Mouse (Mus musculus) forebrain, embryonic 15.5 days (tissue): ENCODE data around the gene AC124502.3. TPM values are rescaled to one million over a fixed set of nuclear protein-coding genes. Genes with fewer than 3 reads are reported as not detected.
"Not testable (repeated sequence)": the region's sequence is repeated elsewhere in the genome, so short reads cannot be mapped to it uniquely, and the experiment has no call there.

Source experiments
- ATAC-seq: fragments of 200-750 bp; cut with Nextera tagmentation; replicated peaks from 2 replicates; pipeline ENCODE4 v1.8.0; 2017; ENCODE audit warnings: mild to moderate bottlenecking, moderate TSS enrichment, moderate library complexity
- H3K27ac ChIP-seq: fragments of 300-500 bp; sonication (generic); replicated peaks from 2 replicates; pipeline ENCODE4 v1.5.1; 2015; ENCODE audit warnings: mild to moderate bottlenecking, inconsistent platforms
- H3K27me3 ChIP-seq: fragments of 300-500 bp; sonication (generic); 2 replicates; pipeline ENCODE4 v1.6.1; 2015; ENCODE audit warnings: inconsistent platforms
- H3K36me3 ChIP-seq: fragments of 300-500 bp; sonication (generic); 2 replicates; pipeline ENCODE4 v1.6.1; 2015; ENCODE audit warnings: mild to moderate bottlenecking, inconsistent platforms
- H3K4me1 ChIP-seq: fragments of 300-500 bp; sonication (generic); 2 replicates; pipeline ENCODE4 v1.6.1; 2015; ENCODE audit warnings: inconsistent platforms
- H3K4me2 ChIP-seq: fragments of 300-500 bp; sonication (generic); replicated peaks from 2 replicates; pipeline ENCODE4 v1.6.1; 2015; ENCODE audit warnings: mild to moderate bottlenecking, inconsistent platforms
- H3K4me3 ChIP-seq: fragments of 300-500 bp; sonication (generic); 2 replicates; pipeline ENCODE4 v1.5.1; 2015; ENCODE audit warnings: mild to moderate bottlenecking, inconsistent platforms
- H3K9ac ChIP-seq: fragments of 300-500 bp; sonication (generic); replicated peaks from 2 replicates; pipeline ENCODE4 v1.6.1; 2015; ENCODE audit warnings: mild to moderate bottlenecking, inconsistent platforms
- H3K9me3 ChIP-seq: fragments of 300-500 bp; sonication (generic); 2 replicates; pipeline ENCODE4 v1.6.1; 2016; ENCODE audit warnings: inconsistent platforms
- WGBS: fragments of 180-500 bp; shearing (Covaris S2); methylation state at CpG from one replicate; pipeline ENCODE4 v1.1.7; 2015; ENCODE audit warnings: mixed read lengths; 5-methylcytosine and 5-hydroxymethylcytosine counted together
- polyA plus RNA-seq: library from polyadenylated mRNA; unstranded; fragments of >200 nt; fragmentation: Nextera tagmentation; extraction: Ambion mirVana; gene quantifications from 2 replicates; pipeline ENCODE4 v1.2.1, GENCODE M21; 2015

AC124502.3 gene
- polyA plus RNA-seq: 3.3 and 4.0 TPM in 2 replicates

GRCm38 (mm10) chr19:5038709-5039156 is at the start of gene AC124502.3, which contains the start of gene B4gat1:
TSS of gene AC124502.3 (plus strand) at chr19:5038891.
TSS of gene B4gat1 (plus strand) at chr19:5038826.
- H3K9ac ChIP-seq: peak within 1 kb of the TSS; percentile 97
- peak within 1 kb of the TSS; percentile 88 for H3K27ac ChIP-seq

GRCm38 (mm10) chr19:4989013-4989412 is 49.7 kb upstream of the AC124502.3 start:
- Histone ChIP-seq H3K4me3 (peak overlapping the region; percentile 49), H3K4me1 (peaks cover 37% of the 10 kb centered on the region), H3K4me2 (peak overlapping the region; percentile 77), H3K36me3 (no peaks in the 10 kb centered on the region), H3K27me3 (peaks cover 49% of the 10 kb centered on the region), H3K27ac (peak overlapping the region; percentile 57; the same call in 1 of the 2 replicates), H3K9me3 (no peaks in the 10 kb centered on the region), H3K9ac (peak overlapping the region; percentile 51)
- ATAC-seq: no peak
- 6% methylated on average over 13 of the region's 13 CpGs for WGBS

More at GRCm38 (mm10) chr19:5038709-5039156, at the start of gene AC124502.3, which contains the start of gene B4gat1:
- Histone ChIP-seq H3K36me3 (peaks cover 5% of the 10 kb centered on the region), H3K27me3 (no peaks in the 10 kb centered on the region), H3K4me2 (peak within 1 kb of the TSS; percentile 97), H3K4me3 (peak within 1 kb of the TSS; percentile 74), H3K9me3 (no peaks in the 10 kb centered on the region), H3K4me1 (peaks cover 42% of the 10 kb centered on the region)
- peak; percentile 94 for ATAC-seq
- under 1% methylated on average over 44 of the region's 44 CpGs for WGBS

- Histone ChIP-seq H3K9ac (peak overlapping the region; percentile 51), H3K9me3 (no peaks in the 10 kb centered on the region), H3K36me3 (no peaks in the 10 kb centered on the region), H3K4me2 (peak overlapping the region; percentile 77), H3K27me3 (peaks cover 43% of the 10 kb centered on the region), H3K4me3 (peak overlapping the region; percentile 49), H3K4me1 (peaks cover 44% of the 10 kb centered on the region), H3K27ac (peak overlapping the region; percentile 57)
- ATAC-seq: peak; percentile 79
- WGBS: 12% methylated on average over 42 of the region's 47 CpGs
Measured at GRCm38 (mm10) chr19:4989434-4990255, 49.0 kb upstream of the AC124502.3 start.

GRCm38 (mm10) chr19:4990256-4990625 is 48.5 kb upstream of the AC124502.3 start, which contains the start of gene Npas4:
TSS of gene Npas4 (minus strand) at chr19:4990316.
- Histone ChIP-seq H3K4me2 (peak within 1 kb of the TSS; percentile 77), H3K27ac (peak within 1 kb of the TSS; percentile 57), H3K36me3 (no peaks in the 10 kb centered on the region), H3K9me3 (no peaks in the 10 kb centered on the region), H3K4me1 (peaks cover 44% of the 10 kb centered on the region), H3K27me3 (peaks cover 43% of the 10 kb centered on the region), H3K9ac (peak within 1 kb of the TSS; percentile 51), H3K4me3 (peak within 1 kb of the TSS; percentile 49)
- 9% methylated on average over 4 of the region's 4 CpGs for WGBS
- peak; percentile 9; the same call in 1 of the 2 replicates for ATAC-seq

- H3K27ac ChIP-seq: peak overlapping the region; percentile 57
- peaks cover 44% of the 10 kb centered on the region for H3K4me1 ChIP-seq
- no peaks in the 10 kb centered on the region for H3K36me3 ChIP-seq
- H3K9me3 ChIP-seq: no peaks in the 10 kb centered on the region
- WGBS: 1% methylated on average over 20 of the region's 22 CpGs
- 0 out of 2 replicates have a peak overlapping the region, but pooled peaks have one; percentile 4 for H3K9ac ChIP-seq
- H3K27me3 ChIP-seq: peaks cover 43% of the 10 kb centered on the region
- H3K4me2 ChIP-seq: peak overlapping the region; percentile 77
- peak overlapping the region; percentile 49 for H3K4me3 ChIP-seq
- peak; percentile 39 for ATAC-seq
Measured at GRCm38 (mm10) chr19:4990716-4991115, 48.0 kb upstream of the AC124502.3 start.

GRCm38 (mm10) chr19:4992371-4992770 is 46.3 kb upstream of the AC124502.3 start:
- H3K36me3 ChIP-seq: no peaks in the 10 kb centered on the region
- H3K27me3 ChIP-seq: peaks cover 34% of the 10 kb centered on the region
- ATAC-seq: no peak
- H3K4me3 ChIP-seq: no peak overlapping the region
- H3K9me3 ChIP-seq: no peaks in the 10 kb centered on the region
- H3K27ac ChIP-seq: no peak overlapping the region
- no peak overlapping the region for H3K9ac ChIP-seq
- H3K4me1 ChIP-seq: peaks cover 44% of the 10 kb centered on the region
- 21% methylated on average over 8 of the region's 8 CpGs for WGBS
- no peak overlapping the region for H3K4me2 ChIP-seq

- no peak for ATAC-seq
- WGBS: 3% methylated on average over 9 of the region's 9 CpGs
- Histone ChIP-seq H3K27ac (no peak overlapping the region), H3K36me3 (no peaks in the 10 kb centered on the region), H3K9ac (no peak overlapping the region), H3K4me3 (no peak overlapping the region), H3K27me3 (peaks cover 29% of the 10 kb centered on the region), H3K4me2 (0 out of 2 replicates have a peak overlapping the region, but pooled peaks have one; percentile 15), H3K4me1 (peaks cover 44% of the 10 kb centered on the region), H3K9me3 (no peaks in the 10 kb centered on the region)
Measured at GRCm38 (mm10) chr19:4992904-4993303, 45.8 kb upstream of the AC124502.3 start.

- Histone ChIP-seq H3K27ac (peak overlapping the region; percentile 68), H3K4me1 (peaks cover 38% of the 10 kb centered on the region), H3K9me3 (no peaks in the 10 kb centered on the region), H3K4me2 (no peak overlapping the region), H3K9ac (no peak overlapping the region), H3K4me3 (no peak overlapping the region), H3K36me3 (no peaks in the 10 kb centered on the region), H3K27me3 (peaks cover 19% of the 10 kb centered on the region)
- 46% methylated on average over 5 of the region's 5 CpGs for WGBS
- ATAC-seq: 0 out of 2 replicates have a peak, but pooled peaks have one; percentile 30
Measured at GRCm38 (mm10) chr19:4994043-4994442, 44.6 kb upstream of the AC124502.3 start.

- H3K27me3 ChIP-seq: no peaks in the 10 kb centered on the region; the same call in none of the 2 replicates
- 65% methylated on average over 6 of the region's 6 CpGs for WGBS
- no peak overlapping the region for H3K4me3 ChIP-seq
- no peaks in the 10 kb centered on the region for H3K9me3 ChIP-seq
- H3K4me1 ChIP-seq: peaks cover 14% of the 10 kb centered on the region
- no peak for ATAC-seq
- H3K27ac ChIP-seq: no peak overlapping the region
- H3K4me2 ChIP-seq: no peak overlapping the region
- no peaks in the 10 kb centered on the region for H3K36me3 ChIP-seq
- no peak overlapping the region for H3K9ac ChIP-seq
Measured at GRCm38 (mm10) chr19:4999445-5000140, 39.1 kb upstream of the AC124502.3 start.

- under 1% methylated on average over 39 of the region's 39 CpGs for WGBS
- Histone ChIP-seq H3K9ac (peak overlapping the region; percentile 48), H3K27ac (peak overlapping the region; percentile 95)
Measured at GRCm38 (mm10) chr19:5001666-5002406, 36.9 kb upstream of the AC124502.3 start.

GRCm38 (mm10) chr19:5003644-5004043 is 35.0 kb upstream of the AC124502.3 start:
- H3K27ac ChIP-seq, H3K4me2 ChIP-seq, H3K27me3 ChIP-seq, H3K9ac ChIP-seq, H3K36me3 ChIP-seq, H3K9me3 ChIP-seq, ATAC-seq, H3K4me3 ChIP-seq: not testable (repeated sequence)
- WGBS: 63% methylated on average over 2 of the region's 2 CpGs
- H3K4me1 ChIP-seq: peaks cover 13% of the 10 kb centered on the region

More at GRCm38 (mm10) chr19:5001666-5002406, 36.9 kb upstream of the AC124502.3 start:
- Histone ChIP-seq H3K27me3 (no peaks in the 10 kb centered on the region; the same call in 1 of the 2 replicates), H3K4me3 (peak overlapping the region; percentile 37), H3K4me1 (peaks cover 13% of the 10 kb centered on the region), H3K9me3 (no peaks in the 10 kb centered on the region), H3K4me2 (peak overlapping the region; percentile 62), H3K36me3 (no peaks in the 10 kb centered on the region)
- peak; percentile 99 for ATAC-seq
